Mouse (Mus musculus): ENCODE results near the gene Tuba3a. TPM values are rescaled to one million over a fixed set of nuclear protein-coding genes. Genes with fewer than 3 reads are reported as not detected.
"Not testable (repeated sequence)": the region's sequence is repeated elsewhere in the genome, so short reads cannot be mapped to it uniquely, and the experiment has no call there.

Gene Tuba3a
- total RNA-seq, 2 experiments from 2014 or later: not detected

DNA sequence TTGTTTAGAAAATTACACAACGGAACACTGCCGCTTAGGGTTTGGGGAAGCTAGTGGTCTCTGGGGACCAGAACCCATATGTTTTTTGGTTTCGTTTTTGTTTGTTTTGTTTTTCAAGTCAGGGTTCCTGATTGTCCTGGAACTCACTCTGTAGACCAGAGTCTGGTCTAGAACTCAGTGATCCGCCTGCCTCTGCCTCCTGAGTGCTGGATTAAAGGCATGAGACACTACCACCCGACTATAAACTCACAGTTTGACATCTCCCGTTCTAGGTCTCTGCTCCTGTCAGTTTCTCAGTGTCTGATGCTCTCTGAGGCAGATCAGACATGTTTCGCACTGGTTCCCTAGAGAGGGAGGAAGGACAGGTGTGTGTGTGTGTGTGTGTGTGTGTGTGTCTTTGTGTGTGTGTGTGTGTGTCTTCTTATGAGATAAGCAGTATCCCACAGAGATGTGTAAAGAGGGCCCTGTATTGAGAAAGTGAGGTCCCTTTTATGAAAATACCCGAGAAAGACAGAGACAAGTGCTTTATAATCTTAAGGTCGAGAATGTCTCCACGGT is 13.5 kb downstream of the Tuba3a start:
- intact Hi-C loops (cut with DNase I): loop anchor here (5.0 to 10.0 kb wide), 2 partner anchors 125 to 332 kb away; partner anchors contain the start of gene Iffo1
- no peak for DNase-seq (ENCODE audit: low spot score in 2 of 2)

DNA sequence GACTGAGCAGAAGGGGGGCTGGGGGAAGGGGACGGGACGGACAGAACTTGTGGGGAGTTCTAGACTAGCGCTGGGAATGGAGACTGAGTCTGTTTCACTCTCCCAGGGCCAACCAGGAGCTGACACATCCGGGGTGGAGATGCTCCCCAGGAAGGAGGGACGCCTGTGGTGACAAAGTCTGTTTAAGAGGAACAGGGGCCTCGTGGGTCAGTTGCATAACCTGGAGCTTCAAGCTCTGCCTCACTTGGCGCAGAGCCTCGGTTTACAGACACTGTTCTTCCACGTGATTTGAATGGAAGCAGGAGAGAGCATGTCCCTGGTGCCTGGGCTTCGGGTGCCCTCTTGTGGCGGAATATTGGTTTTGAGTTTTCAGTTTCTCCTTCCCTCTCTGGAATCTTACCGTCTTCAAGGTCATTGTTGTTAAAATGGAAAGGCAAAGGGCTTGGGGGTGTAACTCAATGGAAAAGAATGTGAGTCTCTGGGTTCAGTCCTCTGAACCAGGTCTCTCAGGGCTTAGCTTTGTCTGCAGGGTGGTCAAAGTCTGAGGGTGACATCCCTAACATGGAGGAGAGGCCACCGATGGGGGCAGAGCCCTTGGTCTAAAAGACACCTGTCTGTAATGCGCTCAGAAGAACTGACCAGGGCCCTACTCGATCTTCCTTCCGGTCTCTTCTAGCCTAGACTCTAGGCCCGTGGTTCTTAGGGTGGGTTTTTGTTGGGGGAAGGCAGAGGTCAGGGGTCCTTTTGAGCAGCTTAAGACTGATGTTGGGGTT is 14.2 kb downstream of the Tuba3a start:
- peak; percentile 96 for DNase-seq (ENCODE audit: low spot score in 2 of 2)

DNA sequence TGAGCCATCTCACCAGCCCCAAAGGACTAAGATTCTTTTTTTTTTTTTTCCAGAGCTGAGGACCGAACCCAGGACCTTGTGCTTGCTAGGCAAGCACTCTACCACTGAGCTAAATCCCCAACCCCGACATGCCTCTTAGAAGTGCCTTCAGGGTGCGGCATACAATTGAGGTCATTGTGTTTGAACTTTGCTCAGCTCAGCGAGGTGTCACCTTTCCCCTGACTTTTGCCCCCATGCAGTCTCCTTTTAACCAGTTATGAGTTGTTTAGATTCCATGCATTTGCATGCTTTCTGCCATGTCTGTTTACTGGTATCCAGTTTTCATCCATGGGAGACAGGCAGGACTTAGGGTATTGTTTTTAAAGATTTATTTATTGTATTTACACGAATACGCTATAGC is 17.0 kb downstream of the Tuba3a start:
- DNase-seq (ENCODE audit: low spot score in 2 of 2): no peak
- intact Hi-C loops (cut with DNase I): no loop called here

More for the DNA sequence above, 14.2 kb downstream of the Tuba3a start:
- intact Hi-C loops (cut with DNase I): loop anchor here (1.0 to 10.0 kb wide), 3 partner anchors 52 to 333 kb away; partner anchors contain the start of gene Iffo1

DNA sequence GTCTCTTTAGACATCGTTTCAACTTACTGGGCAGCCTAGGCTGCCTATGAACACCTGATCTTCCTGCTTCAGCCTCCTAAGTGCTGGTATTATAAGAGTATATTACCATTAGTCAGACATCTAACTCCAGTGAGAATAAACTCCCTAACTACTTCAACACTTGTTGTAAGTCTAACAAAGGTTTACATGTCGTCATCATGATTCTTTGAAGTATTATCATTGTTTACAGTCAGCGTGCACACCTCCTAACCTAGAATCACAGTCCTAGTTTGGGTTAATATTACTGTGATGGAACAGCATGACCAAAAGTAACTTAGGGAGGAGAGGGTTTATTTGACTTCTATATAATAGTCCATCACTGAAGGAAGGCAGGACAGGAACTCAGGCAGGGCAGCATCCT is 18.4 kb downstream of the Tuba3a start:
- no peak for DNase-seq (ENCODE audit: low spot score in 2 of 2)
- intact Hi-C loops (cut with DNase I): no loop called here

DNA sequence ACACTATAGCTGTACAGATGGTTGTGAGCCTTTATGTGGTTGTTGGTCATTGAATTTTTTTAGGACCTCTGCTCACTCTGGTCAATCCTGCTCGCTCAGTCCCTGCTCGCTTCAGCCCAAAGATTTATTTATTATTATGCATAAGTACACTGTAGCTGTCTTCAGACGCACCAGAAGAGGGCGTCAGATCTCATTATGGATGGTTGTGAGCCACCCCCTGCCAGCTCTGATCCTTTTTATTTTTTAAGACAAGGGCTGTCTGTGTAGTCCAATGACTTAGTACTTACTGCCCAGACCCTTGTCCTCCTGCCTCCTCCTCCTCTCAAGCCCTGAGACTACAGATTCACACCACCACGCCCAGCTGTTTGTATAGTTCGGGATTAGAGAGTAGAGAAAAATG is 19.2 kb downstream of the Tuba3a start:
- DNase-seq (ENCODE audit: low spot score in 2 of 2); intact Hi-C loops (cut with DNase I): not testable (repeated sequence)

DNA sequence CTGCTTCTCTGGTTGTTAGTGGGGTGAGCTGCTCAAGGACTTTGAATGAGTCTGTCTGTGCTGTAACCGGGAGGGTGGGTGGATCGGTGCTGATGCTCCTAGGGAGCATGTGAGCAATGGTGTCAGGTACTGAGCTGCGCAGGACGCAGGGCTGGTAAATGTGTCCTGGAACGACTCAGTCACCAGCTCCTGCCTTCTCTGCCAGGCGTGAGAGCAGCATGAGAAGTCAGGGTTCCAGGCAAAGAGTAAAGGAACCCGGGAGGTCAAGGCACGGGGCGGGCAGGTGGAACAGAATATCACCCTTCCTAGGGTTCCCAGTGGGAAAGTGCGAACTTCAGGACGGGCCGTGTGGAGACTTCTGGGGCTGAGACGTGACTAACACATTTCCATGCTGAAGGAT is 19.8 kb downstream of the Tuba3a start:
- intact Hi-C loops (cut with DNase I): no loop called here
- DNase-seq (ENCODE audit: low spot score in 2 of 2): no peak

DNA sequence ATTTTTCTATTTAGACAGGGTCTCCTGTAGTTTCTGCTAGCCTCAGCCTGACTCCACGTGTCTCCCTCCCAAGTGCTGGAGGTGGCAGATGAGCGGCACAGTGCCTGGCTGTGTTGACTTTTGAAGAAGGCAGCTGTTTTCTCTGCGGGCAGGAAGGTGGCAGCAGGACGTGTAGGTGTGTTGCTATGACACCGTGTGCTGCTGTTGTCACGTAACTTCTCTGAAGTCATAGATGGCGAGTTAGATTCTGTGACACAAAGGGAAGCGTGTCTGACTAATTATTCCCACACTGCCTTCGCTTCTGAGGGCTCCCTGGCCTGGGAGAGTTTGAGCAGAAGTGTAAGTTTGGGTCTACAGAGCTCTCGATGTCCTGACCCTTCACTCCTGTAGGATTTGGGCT is 20.6 kb downstream of the Tuba3a start:
- peak; percentile 39 to 53 for DNase-seq (ENCODE audit: low spot score in 2 of 2)
- intact Hi-C loops (cut with DNase I): no loop called here

DNA sequence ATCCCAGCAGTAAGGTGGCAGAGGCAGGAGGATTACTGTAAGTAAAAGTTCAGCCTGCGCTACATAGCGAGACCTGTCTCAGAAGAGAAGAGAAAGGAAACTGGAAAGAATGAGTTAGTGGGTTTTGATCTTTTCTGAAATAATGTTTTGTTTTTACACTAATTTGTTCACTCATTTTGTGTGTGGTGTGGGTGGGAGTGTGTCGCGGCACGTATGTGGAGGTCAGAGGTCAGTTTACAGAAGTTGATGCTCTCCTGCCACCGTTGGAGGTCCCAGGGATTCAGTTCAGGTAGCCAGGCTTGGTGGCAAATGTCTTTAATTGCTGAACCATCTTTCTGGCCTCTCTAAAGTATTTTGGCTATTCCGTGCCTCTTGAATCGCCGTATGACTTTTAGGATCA is 21.6 kb downstream of the Tuba3a start:
- no peak for DNase-seq (ENCODE audit: low spot score in 2 of 2)
- intact Hi-C loops (cut with DNase I): no loop called here

DNA sequence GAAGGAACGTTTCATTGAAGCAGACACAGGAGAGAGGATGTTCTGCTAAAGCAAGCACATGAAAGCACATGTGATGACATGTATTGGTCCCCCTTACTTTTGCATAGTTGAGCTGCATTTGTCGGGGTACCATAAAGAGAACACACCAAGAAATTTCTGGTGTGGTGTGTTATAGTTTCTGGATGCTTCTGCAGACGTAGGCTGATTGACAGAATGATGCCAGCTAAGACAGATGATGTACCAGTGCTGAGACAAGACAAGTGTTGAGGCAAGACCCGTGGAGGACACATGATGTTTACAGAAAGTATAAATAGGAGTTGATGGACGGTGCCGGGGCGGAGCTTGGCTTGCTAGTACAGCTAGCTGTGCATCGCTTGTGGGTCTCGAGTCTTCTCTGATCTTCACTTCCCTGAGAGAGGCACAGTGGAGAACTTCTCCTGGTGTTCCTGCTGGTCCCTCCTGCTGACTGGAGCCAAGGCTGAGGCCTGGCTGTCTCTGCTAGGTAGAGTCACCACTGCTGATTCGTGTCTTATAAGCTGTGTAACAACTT is 25.8 kb downstream of the Tuba3a start:
- DNase-seq (ENCODE audit: low spot score in 2 of 2): no peak
- intact Hi-C loops (cut with DNase I): no loop called here

DNA sequence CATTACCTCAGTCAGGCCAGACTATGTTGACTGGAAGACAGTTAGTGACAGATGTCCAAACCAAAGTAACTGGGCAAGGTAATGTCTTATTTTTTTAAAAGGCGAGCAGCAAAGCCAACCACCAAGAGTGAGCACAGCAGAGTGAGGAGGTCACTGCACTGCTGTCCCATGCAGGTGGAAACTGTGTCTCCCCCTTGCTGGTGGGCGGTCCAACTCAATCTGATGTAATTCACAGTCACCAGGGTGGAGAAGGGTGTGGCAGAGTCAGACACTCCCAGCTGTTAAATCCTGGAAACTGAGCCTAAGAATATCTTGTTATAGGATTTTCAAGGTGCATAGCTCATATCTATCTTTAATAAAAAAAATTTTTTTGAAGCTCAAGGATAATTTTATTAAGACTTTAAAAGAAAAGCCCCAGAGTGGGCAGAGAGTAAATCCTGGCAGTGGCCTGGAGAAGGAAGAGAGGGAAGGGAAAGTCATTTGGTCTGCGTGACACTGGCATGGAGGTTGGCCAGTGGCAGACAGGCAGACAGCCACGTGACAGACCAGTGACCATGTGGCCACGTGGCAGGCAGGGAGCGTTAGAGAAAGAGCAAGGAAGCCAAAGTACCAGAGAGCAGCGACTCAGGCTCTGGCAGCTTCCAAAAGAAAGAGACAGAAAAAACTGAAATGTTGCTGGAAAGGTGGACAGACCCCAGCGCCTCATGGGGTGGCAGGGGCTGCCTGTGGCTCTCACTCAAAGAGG is 29.4 kb downstream of the Tuba3a start:
- intact Hi-C loops (cut with DNase I): no loop called here
- DNase-seq (ENCODE audit: low spot score in 2 of 2): no peak

DNA sequence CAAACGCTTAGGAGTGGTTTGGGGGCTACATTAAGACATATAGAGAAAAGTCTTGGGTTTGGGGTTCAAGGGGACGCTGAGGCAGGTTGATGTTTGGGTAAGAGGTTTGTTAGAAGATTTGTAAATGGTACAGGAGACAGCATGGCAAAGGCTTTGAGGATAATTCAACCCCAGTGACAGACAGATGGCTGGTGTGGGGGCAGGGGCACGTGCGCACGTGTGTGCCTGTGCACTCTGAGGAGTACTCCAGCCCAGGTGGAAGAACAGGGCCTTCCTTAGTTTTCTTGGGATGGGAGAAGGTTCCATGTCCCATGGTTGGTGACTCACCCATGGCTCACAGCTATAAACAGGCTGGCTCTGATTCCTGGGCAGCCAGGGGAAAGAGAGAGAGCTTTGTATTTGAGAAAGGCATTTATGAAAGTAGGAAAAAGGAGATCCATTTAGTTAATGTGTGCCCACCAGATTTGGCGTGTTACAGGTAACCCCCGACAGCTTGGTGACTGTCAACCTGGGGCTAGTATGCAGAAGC is 30.3 kb downstream of the Tuba3a start:
- intact Hi-C loops (cut with DNase I): no loop called here
- DNase-seq (ENCODE audit: low spot score in 2 of 2): no peak

DNA sequence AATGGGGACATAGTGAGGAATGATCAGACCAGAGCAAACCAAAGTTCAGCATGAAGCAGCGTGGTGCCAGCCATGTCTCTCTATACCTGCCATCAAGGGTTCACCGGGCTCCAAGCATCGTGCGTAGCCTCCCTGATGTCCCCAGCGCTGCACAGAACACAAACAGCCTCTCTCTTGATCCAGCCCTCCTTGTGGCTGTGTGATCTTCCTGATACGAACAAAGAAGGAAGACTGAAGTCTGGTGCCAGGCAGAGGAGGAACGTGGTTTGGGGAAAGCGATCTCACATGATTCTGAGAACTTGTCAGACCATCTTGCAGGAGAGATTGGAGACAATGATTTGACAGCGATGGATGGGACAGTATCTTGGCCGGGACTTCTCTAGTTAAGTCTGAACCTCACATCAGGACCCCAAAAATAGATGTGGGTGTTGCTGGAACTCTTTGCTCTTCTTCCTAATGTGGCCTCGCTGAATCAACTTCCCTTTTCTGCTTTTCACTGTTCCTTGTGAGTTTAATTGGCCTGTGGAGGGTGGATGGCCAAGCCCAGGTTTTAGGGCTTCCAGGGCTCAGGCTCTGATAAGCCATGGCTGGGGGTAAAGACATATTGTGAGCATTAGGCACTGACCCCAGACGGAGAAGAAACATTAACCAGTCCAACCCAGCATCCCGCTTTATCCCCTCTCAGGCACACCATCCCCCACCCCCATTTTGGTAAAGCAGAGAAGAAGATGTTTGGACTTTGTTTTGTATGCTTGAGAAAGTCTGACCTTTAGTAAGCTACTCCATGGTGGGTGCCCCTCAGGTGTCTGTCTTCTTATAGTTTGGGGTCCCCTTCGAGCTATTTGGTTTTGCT is 31.8 kb downstream of the Tuba3a start:
- no peak for DNase-seq (ENCODE audit: low spot score in 2 of 2)
- intact Hi-C loops (cut with DNase I): no loop called here

DNA sequence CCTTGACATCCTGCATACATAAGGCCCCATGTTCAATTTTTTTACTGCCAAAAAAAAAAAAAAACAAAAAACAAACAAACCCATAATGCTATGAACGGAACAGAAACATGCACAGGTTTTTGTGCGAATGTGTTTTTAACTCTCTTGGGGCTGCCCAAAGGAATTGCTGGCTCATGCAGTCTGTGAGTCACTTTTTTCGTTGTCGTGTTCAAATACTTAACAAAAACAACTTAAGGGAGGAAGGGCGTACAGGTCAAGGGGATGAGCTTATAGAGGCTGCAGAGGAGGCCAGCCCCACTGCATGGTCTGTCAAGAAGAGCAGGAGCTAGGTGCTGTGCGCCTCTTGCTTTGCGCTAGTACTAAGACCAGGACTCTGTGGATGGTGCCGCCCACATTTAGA is 33.1 kb downstream of the Tuba3a start:
- DNase-seq (ENCODE audit: low spot score in 2 of 2): no peak
- intact Hi-C loops (cut with DNase I): no loop called here

DNA sequence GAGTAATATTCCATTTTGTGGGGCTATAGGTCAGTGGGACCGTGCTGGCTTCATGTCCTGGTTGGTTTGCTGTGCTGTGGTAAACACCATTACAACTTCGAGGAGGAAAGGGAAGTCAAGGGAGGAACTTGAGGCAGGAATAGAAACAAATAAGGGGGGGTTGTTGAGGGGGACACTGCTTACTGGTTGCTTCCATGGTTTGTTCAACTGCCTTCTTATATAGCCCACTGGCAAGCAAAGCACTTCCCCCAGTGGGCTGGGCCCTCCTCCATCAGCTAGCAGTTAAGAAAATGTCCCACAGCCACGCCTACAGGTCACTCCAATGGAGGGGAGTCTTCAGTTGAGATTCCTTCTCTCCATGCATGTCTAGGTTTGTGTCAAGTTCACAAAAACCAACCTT is 33.6 kb downstream of the Tuba3a start:
- intact Hi-C loops (cut with DNase I): no loop called here
- no peak for DNase-seq (ENCODE audit: low spot score in 2 of 2)

DNA sequence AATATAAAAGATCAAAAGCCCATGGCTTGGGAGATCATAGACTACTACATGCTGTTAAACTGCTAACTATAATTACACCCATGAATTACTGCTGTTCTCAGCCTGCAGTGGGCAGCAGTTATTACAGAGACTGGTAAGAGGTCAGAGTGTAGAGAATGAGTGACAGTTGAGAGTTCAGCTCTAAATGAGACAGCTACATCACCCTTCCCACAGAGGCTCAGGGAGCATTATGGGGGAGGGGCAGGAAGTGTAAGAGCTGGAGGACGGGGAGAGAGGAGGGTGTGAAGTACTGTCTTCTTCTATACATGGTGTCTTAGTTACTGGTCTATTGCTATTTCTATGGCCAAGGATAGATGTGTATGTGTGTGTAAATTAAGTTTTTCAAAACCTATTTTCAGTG is 41.3 kb downstream of the Tuba3a start:
- DNase-seq (ENCODE audit: low spot score in 2 of 2): no peak
- intact Hi-C loops (cut with DNase I): no loop called here

DNA sequence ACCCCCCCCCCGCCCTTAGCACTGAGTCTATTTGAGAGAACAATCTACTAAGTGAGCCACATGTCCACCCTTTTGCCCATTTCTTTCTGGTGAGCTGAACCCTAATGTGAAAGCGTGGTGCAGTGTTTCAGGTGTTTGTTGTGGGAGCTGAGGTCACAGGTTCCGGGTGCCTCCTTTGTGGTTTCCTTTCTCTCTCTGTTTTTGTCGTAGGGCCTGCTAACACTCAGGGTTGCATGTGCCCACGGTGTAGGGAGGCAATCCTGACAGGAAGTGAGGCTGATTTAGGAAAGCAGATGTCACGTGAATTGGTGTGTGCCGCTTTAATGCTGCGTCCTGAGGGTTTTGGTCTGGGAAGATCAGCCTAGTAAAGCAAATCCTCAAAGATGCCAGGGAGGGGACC is 44.3 kb downstream of the Tuba3a start:
- intact Hi-C loops (cut with DNase I): no loop called here

DNA sequence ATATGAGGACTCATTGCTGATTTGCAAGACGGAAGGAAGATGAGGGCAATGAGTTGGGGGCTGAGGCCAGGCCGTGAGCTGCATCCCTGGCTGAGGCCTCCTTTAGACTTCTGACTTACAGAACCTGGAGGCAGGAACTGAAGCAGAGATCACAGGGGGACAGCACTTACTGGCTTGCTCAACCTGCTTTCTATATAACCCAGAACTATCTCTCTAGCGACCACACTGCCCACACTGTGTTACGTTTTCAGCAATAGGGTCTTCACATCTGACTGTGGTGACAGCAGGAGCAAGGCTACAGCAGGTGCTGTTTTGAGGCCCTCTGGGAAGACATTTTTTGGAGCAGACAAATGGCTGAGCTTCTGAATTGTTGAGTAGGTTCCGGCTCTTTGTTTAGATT is 45.2 kb downstream of the Tuba3a start:
- intact Hi-C loops (cut with DNase I): no loop called here
- no peak for DNase-seq (ENCODE audit: low spot score in 2 of 2)

More for the DNA sequence above, 44.3 kb downstream of the Tuba3a start:
- no peak for DNase-seq (ENCODE audit: low spot score in 2 of 2)

DNA sequence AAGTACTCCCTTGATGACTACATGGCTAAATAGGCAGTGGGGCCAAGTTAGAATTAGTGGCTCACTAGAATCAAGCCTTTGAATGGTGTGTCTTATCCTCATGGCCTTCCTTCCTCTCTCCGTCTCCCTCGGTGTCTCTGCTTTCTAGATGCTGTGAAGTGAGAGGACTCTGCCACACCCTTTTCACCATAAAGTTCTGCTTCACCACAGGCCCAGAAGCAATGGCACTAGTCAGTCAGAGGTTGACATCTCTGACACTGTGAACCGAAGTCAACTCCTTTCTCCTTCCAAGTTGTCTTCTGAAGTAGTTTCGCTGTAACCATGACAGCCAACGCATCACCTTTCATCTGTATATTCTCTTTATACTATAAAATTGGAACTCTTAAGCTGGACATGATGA is 46.3 kb downstream of the Tuba3a start:
- no peak for DNase-seq (ENCODE audit: low spot score in 2 of 2)
- intact Hi-C loops (cut with DNase I): no loop called here

DNA sequence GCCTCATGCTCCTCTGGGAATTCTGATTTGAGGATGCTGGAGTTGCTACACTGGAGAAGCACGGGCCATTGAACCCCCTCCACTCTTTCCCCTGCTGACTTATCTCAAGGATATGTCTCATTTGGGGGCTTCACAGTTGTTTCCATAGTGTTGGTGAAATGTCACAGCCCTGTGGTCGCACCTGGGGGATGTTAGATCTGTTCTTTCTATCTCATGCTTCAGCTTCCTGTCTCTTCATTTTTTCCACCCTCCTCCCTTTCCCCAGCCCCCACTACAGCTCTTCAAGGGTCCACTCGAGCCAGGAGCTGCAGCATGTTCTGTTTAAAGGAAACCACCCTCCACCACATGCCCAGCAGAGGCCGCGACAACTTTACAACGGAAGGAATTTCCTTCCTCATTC is 47.4 kb downstream of the Tuba3a start:
- intact Hi-C loops (cut with DNase I): no loop called here
- DNase-seq (ENCODE audit: low spot score in 2 of 2): no peak

Measured in left cerebral cortex, postnatal 14 days (tissue).